Mouse (Mus musculus): ENCODE data around the gene Chic2. TPM values are rescaled to one million over a fixed set of nuclear protein-coding genes. Genes with fewer than 3 reads are reported as not detected.

Gene Chic2
- 10 to 100 TPM; 22.9 to 93.8 (median 41.2) TPM for total RNA-seq (2018; cell fraction: chromatin; rRNA removed)
- 10 to 100 TPM; 27.0 to 75.6 (median 34.8) TPM for total RNA-seq (2018; cell fraction: cytosol; rRNA removed)
- total RNA-seq (2018; cell fraction: nucleus; rRNA removed): 10 to 100 TPM; 19.3 to 56.6 (median 31.3) TPM
- 24.2 to 29.9 TPM (median 27.2 TPM) in 3 replicates for polyA plus RNA-seq (2018)

DNA sequence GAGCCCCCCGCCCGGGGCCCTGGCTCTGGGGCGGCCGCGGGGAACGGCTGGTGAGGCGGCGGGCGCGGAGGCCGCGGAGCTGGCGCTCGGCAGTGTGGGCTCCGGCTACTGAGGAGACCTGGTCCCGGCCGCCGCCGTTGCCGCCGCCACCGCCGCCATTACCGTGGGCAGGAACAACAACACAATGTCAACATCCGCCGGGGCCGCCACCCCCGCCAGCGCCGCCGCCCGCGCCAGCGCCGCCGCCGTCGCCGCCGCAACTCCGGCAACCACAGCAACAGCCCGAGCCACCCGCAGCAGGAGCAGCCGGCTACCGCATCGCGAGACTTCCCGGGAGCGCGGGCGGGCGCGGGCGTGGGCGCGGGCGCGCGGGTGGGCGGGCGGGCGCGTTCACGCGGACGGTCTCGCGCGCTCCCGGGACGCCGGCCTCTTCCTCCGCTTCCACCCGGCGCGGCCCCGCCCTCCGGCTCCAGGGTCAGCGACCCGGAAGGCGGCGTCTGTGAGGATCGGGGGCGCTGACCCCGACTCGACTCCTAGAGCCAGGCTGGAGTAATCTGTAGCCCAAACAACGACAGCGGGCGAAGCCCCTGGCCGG lies at the start of gene Chic2:
Gene Chic2, minus strand, starts transcription at position 465 of the 595 bp plus-strand sequence.
- peaks cover 46% of the 10 kb centered on the region for H3K79me2 ChIP-seq (ENCODE audit: inconsistent target)
- H3K4me3 ChIP-seq (ENCODE audit: inconsistent target): peak within 1 kb of the TSS; percentile 77
- WGBS (ENCODE audit: missing documents): under 1% methylated on average over 85 of the region's 90 CpGs
- H3K27ac ChIP-seq: peak within 1 kb of the TSS; percentile 38
- no peaks in the 10 kb centered on the region for H3K36me3 ChIP-seq (ENCODE audit: inconsistent target)

DNA sequence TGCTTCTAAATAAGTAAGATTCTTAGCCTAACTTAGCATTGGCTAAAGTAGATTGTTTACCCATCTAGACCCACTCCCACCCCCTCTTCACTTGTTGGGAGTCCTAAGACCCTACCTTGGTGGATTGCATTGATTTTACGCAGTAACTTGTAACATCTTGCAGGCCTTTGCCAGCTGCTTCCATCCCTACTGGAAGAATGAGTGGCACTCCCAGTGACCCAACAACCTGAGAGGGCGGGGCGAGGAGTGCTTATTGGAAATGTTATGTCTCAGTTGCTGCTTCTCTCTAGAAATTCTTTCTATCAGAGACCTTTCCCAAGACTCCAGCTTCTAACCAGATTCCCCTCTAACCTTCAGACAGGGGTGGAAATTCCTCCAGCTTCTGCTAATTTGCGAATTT lies 41.3 kb upstream of the Chic2 start:
- no peak overlapping the region for H3K4me3 ChIP-seq (ENCODE audit: inconsistent target)
- H3K79me2 ChIP-seq (ENCODE audit: inconsistent target): no peaks in the 10 kb centered on the region
- 41% methylated on average over 4 of the region's 4 CpGs for WGBS (ENCODE audit: missing documents)
- no peak overlapping the region for H3K27ac ChIP-seq
- no peaks in the 10 kb centered on the region for H3K36me3 ChIP-seq (ENCODE audit: inconsistent target)

DNA sequence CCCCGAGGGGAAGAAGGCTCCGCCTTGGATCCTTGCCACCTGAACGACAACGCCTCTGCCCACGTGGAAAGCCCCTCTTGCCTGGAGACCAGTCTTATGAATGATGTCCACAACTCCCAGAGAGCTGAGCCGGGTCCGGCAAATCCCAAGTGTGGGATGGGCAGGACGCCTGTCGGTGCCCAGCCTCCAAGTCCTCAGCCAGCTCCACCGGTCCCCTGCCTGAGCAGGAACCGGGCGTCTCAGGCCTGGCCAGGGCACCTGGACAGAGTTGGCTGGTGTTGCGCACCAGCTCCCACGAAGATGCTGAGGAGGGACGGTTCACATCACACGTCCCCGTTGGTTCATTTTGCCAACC lies 40.9 kb upstream of the Chic2 start:
- Histone ChIP-seq H3K36me3 (ENCODE audit: inconsistent target) (no peaks in the 10 kb centered on the region), H3K79me2 (ENCODE audit: inconsistent target) (no peaks in the 10 kb centered on the region), H3K27ac (no peak overlapping the region), H3K4me3 (ENCODE audit: inconsistent target) (no peak overlapping the region)
- WGBS (ENCODE audit: missing documents): 13% methylated on average over 16 of the region's 17 CpGs

DNA sequence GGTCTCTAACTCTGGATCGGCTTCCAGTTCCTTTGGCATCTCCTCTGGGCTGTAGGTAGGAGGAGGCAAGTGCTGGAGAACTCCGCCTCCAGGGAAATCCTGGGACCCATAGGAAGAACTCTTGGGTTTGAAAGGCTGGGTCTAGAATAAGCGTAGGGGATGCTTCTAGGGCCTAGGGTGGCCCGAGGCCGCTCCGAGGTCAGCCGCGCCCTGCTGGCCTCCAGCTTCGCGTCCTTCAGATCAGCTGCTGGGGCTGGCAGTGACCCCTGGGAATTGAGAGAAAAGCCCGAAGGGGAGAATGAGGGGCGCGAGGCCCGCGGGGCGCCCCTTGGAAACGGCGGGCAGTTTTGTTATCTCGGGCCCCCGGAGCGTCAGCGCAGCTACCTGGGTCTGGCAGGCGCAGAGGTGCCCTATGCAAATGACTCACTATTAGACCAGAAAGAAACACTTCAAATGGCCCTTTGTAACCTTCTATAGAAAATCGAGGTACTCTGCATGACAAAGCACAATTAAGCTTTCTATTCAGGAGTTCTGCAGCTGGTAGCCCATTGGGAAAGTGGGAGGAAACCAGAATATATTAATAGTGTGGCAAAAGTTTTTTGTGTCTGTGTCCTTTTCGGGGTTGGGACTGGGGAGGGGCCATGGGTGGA lies 40.4 kb upstream of the Chic2 start:
- Histone ChIP-seq H3K4me3 (ENCODE audit: inconsistent target) (no peak overlapping the region), H3K79me2 (ENCODE audit: inconsistent target) (no peaks in the 10 kb centered on the region), H3K36me3 (ENCODE audit: inconsistent target) (no peaks in the 10 kb centered on the region), H3K27ac (no peak overlapping the region)
- 9% methylated on average over 22 of the region's 25 CpGs for WGBS (ENCODE audit: missing documents)

GRCm38 (mm10) chr5:75084393-75084870 lies 39.9 kb upstream of the Chic2 start:
- Histone ChIP-seq H3K4me3 (ENCODE audit: inconsistent target) (no peak overlapping the region), H3K36me3 (ENCODE audit: inconsistent target) (no peaks in the 10 kb centered on the region), H3K27ac (no peak overlapping the region), H3K79me2 (ENCODE audit: inconsistent target) (no peaks in the 10 kb centered on the region)
- 4% methylated on average over 8 of the region's 8 CpGs for WGBS (ENCODE audit: missing documents)

GRCm38 (mm10) chr5:75083591-75084392 lies 39.2 kb upstream of the Chic2 start:
- WGBS (ENCODE audit: missing documents): 10% methylated on average over 27 of the region's 27 CpGs
- H3K4me3 ChIP-seq (ENCODE audit: inconsistent target): no peak overlapping the region

DNA sequence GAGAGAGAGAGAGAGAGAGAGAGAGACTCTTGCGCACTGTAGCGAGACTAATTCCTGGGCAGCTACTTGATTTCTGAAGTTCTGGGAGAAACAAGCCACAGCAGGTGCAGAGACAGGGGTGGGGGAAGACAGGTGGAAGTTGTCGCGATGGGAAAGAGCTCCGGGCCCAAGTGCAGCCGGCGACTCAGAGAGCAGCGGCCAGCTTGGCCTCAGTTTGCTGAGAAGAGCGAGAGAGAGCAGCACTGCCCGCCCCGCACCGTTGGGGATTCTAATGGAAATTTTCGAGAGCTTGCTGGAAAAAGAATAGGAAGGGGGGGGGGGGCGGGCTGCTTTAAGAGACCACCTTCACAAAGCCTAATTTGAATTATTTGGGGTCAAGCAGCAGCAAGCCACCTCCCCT lies 38.5 kb upstream of the Chic2 start:
- no peaks in the 10 kb centered on the region for H3K36me3 ChIP-seq (ENCODE audit: inconsistent target)
- 10% methylated on average over 14 of the region's 14 CpGs for WGBS (ENCODE audit: missing documents)
- no peak overlapping the region for H3K4me3 ChIP-seq (ENCODE audit: inconsistent target)
- no peak overlapping the region for H3K27ac ChIP-seq
- H3K79me2 ChIP-seq (ENCODE audit: inconsistent target): no peaks in the 10 kb centered on the region

More at GRCm38 (mm10) chr5:75083591-75084392, 39.2 kb upstream of the Chic2 start:
- no peaks in the 10 kb centered on the region for H3K79me2 ChIP-seq (ENCODE audit: inconsistent target)
- H3K27ac ChIP-seq: no peak overlapping the region
- H3K36me3 ChIP-seq (ENCODE audit: inconsistent target): no peaks in the 10 kb centered on the region

DNA sequence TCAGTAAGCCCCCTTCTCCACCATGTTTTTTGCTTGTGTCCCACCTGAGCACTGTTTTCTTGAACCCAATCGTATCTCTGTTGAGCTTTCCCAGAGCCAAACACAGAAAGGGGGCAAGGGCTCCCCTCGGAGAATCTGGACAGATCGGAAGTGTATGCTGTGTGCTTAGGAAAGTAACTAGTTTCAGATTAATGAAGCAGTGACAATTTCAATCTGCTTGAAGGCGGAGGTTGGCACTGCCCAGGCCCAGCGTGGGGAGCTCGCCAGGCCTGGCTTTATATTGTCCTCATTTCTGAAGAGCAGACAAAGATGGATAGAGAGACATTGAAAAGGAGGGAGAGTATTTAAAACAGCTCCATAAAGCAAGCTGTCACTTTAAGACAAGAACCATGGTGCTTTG lies 37.9 kb upstream of the Chic2 start:
- no peak overlapping the region for H3K4me3 ChIP-seq (ENCODE audit: inconsistent target)
- no peaks in the 10 kb centered on the region for H3K36me3 ChIP-seq (ENCODE audit: inconsistent target)
- WGBS (ENCODE audit: missing documents): 29% methylated on average over 6 of the region's 6 CpGs
- no peak overlapping the region for H3K27ac ChIP-seq
- H3K79me2 ChIP-seq (ENCODE audit: inconsistent target): no peaks in the 10 kb centered on the region

DNA sequence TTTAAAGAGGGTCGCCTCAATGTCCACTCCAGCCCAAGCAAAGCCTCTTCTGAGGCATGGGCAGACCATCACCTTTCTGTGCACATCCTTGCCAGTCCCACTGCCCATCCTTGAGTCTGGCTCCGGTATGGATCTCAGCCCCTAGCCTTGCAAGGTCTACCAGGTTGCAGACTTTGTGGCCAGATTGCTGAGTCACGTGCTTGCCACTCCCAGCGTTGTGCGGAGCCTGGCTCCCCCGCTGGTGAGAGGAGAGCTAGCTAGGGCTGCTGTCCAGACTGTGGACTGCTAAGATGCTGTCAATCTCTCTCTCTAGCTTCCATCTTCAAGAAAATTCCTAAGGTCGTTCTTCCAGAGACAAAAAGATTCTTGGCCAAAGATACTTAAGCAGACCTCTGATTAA lies 35.0 kb upstream of the Chic2 start:
- Histone ChIP-seq H3K27ac (no peak overlapping the region), H3K79me2 (ENCODE audit: inconsistent target) (no peaks in the 10 kb centered on the region), H3K4me3 (ENCODE audit: inconsistent target) (no peak overlapping the region), H3K36me3 (ENCODE audit: inconsistent target) (no peaks in the 10 kb centered on the region)
- 3% methylated on average over 7 of the region's 7 CpGs for WGBS (ENCODE audit: missing documents)

DNA sequence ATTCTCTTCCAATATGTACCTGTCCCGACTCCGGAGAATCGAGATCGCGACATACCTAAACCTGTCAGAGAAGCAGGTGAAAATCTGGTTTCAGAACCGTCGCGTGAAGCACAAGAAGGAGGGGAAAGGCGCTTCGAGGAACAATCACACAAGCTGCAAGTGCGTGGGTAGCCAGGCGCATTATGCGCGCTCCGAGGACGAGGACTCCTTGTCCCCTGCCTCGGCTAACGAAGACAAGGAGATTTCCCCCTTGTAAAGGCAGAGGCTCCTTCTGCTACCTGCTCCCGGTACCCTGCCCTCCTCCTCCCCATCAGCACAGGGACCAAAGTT lies 32.4 kb upstream of the Chic2 start:
- H3K27ac ChIP-seq: no peak overlapping the region
- no peak overlapping the region for H3K4me3 ChIP-seq (ENCODE audit: inconsistent target)
- H3K79me2 ChIP-seq (ENCODE audit: inconsistent target): no peaks in the 10 kb centered on the region
- H3K36me3 ChIP-seq (ENCODE audit: inconsistent target): no peaks in the 10 kb centered on the region
- 4% methylated on average over 19 of the region's 19 CpGs for WGBS (ENCODE audit: missing documents)

DNA sequence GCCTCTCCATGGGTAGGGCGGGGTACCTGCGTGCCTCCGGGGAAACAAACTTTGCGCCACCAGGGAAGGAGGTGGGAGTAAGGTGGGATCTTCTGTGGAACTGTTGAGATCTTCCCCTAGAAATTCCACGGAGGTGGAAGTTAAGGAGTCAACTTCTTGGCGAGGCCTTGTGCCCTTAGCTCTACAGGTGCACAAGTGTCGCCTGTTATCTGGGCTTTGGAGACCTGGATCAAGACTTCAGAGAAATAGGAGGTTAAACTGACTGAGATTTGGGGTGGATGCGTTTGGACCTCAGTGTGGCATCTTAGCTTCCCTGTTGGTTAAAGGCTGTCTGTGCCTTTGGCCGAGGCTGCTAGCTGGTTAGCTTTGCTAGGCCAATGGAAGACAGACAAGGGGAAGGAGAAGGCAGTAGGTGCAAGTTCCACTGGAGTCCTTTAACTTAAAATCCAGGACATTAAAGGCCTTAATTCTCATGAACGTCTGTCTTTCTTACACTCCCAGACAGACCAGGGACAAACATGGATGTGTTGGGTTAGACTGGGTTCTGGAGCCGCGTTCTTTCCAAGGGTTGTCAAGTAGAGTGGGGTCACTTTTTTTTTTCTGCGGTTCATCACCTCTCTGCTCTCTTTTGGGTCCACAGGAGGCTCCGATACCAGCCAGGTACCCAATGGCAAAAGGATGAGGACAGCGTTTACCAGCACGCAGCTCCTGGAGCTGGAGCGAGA lies 31.9 kb upstream of the Chic2 start:
- no peaks in the 10 kb centered on the region for H3K36me3 ChIP-seq (ENCODE audit: inconsistent target)

GRCm38 (mm10) chr5:75075383-75075941 lies 30.9 kb upstream of the Chic2 start, which contains the start of gene Gsx2:
TSS of gene Gsx2 (plus strand) at chr5:75075601.
- 7% methylated on average over 35 of the region's 41 CpGs for WGBS (ENCODE audit: missing documents)

More for the DNA sequence above, 31.9 kb upstream of the Chic2 start:
- no peaks in the 10 kb centered on the region for H3K79me2 ChIP-seq (ENCODE audit: inconsistent target)
- WGBS (ENCODE audit: missing documents): 9% methylated on average over 17 of the region's 17 CpGs
- no peak overlapping the region for H3K27ac ChIP-seq
- H3K4me3 ChIP-seq (ENCODE audit: inconsistent target): no peak overlapping the region

GRCm38 (mm10) chr5:75074537-75075382 lies 30.2 kb upstream of the Chic2 start:
- Histone ChIP-seq H3K4me3 (ENCODE audit: inconsistent target) (no peak overlapping the region), H3K36me3 (ENCODE audit: inconsistent target) (no peaks in the 10 kb centered on the region), H3K79me2 (ENCODE audit: inconsistent target) (no peaks in the 10 kb centered on the region), H3K27ac (no peak overlapping the region)
- 13% methylated on average over 14 of the region's 15 CpGs for WGBS (ENCODE audit: missing documents)

More at GRCm38 (mm10) chr5:75075383-75075941, 30.9 kb upstream of the Chic2 start, which contains the start of gene Gsx2:
- H3K79me2 ChIP-seq (ENCODE audit: inconsistent target): no peaks in the 10 kb centered on the region
- H3K4me3 ChIP-seq (ENCODE audit: inconsistent target): no peak within 1 kb of the TSS
- no peaks in the 10 kb centered on the region for H3K36me3 ChIP-seq (ENCODE audit: inconsistent target)
- no peak within 1 kb of the TSS for H3K27ac ChIP-seq
